In the genomic region with DNA sequence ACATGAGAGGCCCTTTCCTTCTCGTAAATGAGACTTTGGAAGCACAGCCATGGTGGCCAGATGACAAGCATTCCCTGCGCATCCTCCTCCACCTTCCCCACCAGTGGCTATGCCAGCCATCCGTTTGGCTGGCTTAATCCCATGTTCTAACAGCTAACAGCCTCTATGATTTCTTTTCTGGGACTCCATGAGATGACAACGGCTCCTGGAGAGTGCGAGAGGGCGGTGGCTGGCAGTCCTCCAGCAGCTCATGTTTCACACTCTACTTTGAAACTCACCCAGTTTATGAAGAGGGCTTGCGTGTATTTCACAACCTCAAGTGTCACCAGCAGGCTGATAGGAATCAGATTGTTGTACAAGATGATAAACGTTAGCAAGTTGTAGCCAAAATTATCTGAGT, we compare ENCODE assay signal across 9 mouse cellular contexts.
DNase-seq lines count a peak whose midpoint lies in the region; ATAC-seq lines count a peak whose summit lies in the region.
"Had no signal": no experiment of that assay in that cellular context is flagged by ENCODE, and none has a peak within 500 bp of the region (broad histone marks: within the 10 kb centered on the region; RNA-seq: fewer than 3 reads in every experiment).

No protein-coding gene starts in this region.

- H3K9ac ChIP-seq in forebrain, embryonic 16.5 days (replicated peaks; ENCODE audit: low read depth, low read length): no peak overlapping the region
- H3K9ac ChIP-seq in heart, embryonic 12.5 days: no peak overlapping the region
- H3K9ac ChIP-seq: liver, embryonic 15.5 days had no signal

- no peak overlapping the region for H3K4me3 ChIP-seq in forebrain, embryonic 16.5 days (replicated peaks; ENCODE audit: low read length)
- no peak overlapping the region for H3K4me3 ChIP-seq in forebrain, embryonic 10.5 days
- no peak overlapping the region for H3K4me3 ChIP-seq in heart, embryonic 12.5 days
- H3K4me3 ChIP-seq in midbrain, embryonic 10.5 days: no peak overlapping the region
- H3K4me3 ChIP-seq: liver, embryonic 15.5 days had no signal

- no peak overlapping the region for H3K4me2 ChIP-seq in forebrain, embryonic 16.5 days (ENCODE audit: low read length)
- peak overlapping the region; percentile 5; the same call in 1 of the 2 replicates for H3K4me2 ChIP-seq in heart, embryonic 12.5 days
- H3K4me2 ChIP-seq: liver, embryonic 15.5 days had no signal

- WGBS in forebrain, embryonic 16.5 days: 58% methylated on average over 8 of the region's 8 CpGs
- WGBS in forebrain, embryonic 10.5 days: 81% methylated on average over 8 of the region's 8 CpGs
- WGBS in heart, embryonic 12.5 days: 34% methylated on average over 8 of the region's 8 CpGs
- WGBS in midbrain, embryonic 10.5 days: 83% methylated on average over 8 of the region's 8 CpGs

- DNase-seq in forebrain, embryonic 10.5 days (ENCODE audit: extremely low spot score, low spot score): no peak
- DNase-seq in adrenal gland, postnatal 25 days: peak; percentile 39
- peak; percentile 64 to 84 for DNase-seq in left cerebral cortex, postnatal 10 days (ENCODE audit: extremely low spot score in 1 of 2, low spot score in 2 of 2)
- DNase-seq in right cerebral cortex, postnatal 25 days: peak; percentile 74
- DNase-seq in spleen, adult 18-20 months: no peak
- DNase-seq in midbrain, embryonic 10.5 days (ENCODE audit: low spot score): no peak

- no peak overlapping the region; the same call in 1 of the 2 replicates for H3K27ac ChIP-seq in forebrain, embryonic 16.5 days (ENCODE audit: low read length)
- no peak overlapping the region for H3K27ac ChIP-seq in forebrain, embryonic 10.5 days
- H3K27ac ChIP-seq in heart, embryonic 12.5 days (ENCODE audit: poor library complexity, severe bottlenecking): no peak overlapping the region
- no peak overlapping the region for H3K27ac ChIP-seq in midbrain, embryonic 10.5 days (replicated peaks)
- H3K27ac ChIP-seq: liver, embryonic 15.5 days had no signal

- ATAC-seq in forebrain, embryonic 16.5 days: peak; percentile 57
- ATAC-seq in heart, embryonic 12.5 days (ENCODE audit: insufficient number of reproducible peaks, low FRiP score): no peak

- H3K4me1 ChIP-seq in forebrain, embryonic 16.5 days (replicated peaks; ENCODE audit: control insufficient read depth, insufficient read depth, low read length): peaks cover 5% of the 10 kb centered on the region
- no peaks in the 10 kb centered on the region for H3K4me1 ChIP-seq in forebrain, embryonic 10.5 days
- peaks cover 4% of the 10 kb centered on the region; the same call in 1 of the 2 replicates for H3K4me1 ChIP-seq in heart, embryonic 12.5 days (replicated peaks)
- H3K4me1 ChIP-seq in midbrain, embryonic 10.5 days: no peaks in the 10 kb centered on the region
- H3K4me1 ChIP-seq: liver, embryonic 15.5 days had no signal

- H3K9me3 ChIP-seq in forebrain, embryonic 16.5 days (ENCODE audit: control insufficient read depth, low read length): no peaks in the 10 kb centered on the region
- H3K9me3 ChIP-seq in forebrain, embryonic 10.5 days: no peaks in the 10 kb centered on the region
- H3K9me3 ChIP-seq in heart, embryonic 12.5 days (replicated peaks): no peaks in the 10 kb centered on the region
- no peaks in the 10 kb centered on the region for H3K9me3 ChIP-seq in midbrain, embryonic 10.5 days (replicated peaks)
- H3K9me3 ChIP-seq: liver, embryonic 15.5 days had no signal

- intact Hi-C loops in left cerebral cortex, postnatal 10 days (cut with DNase I): no loop called here

- peaks cover 7% of the 10 kb centered on the region; the same call in 1 of the 2 replicates for H3K36me3 ChIP-seq in forebrain, embryonic 16.5 days (ENCODE audit: control insufficient read depth, insufficient read depth)
- H3K36me3 ChIP-seq in forebrain, embryonic 10.5 days (replicated peaks): no peaks in the 10 kb centered on the region
- no peaks in the 10 kb centered on the region for H3K36me3 ChIP-seq in heart, embryonic 12.5 days
- no peaks in the 10 kb centered on the region for H3K36me3 ChIP-seq in midbrain, embryonic 10.5 days
- H3K36me3 ChIP-seq: liver, embryonic 15.5 days had no signal

- H3K27me3 ChIP-seq in forebrain, embryonic 16.5 days (replicated peaks; ENCODE audit: control insufficient read depth, insufficient read depth, low read length): no peaks in the 10 kb centered on the region
- H3K27me3 ChIP-seq in forebrain, embryonic 10.5 days (ENCODE audit: poor library complexity, severe bottlenecking): no peaks in the 10 kb centered on the region
- no peaks in the 10 kb centered on the region for H3K27me3 ChIP-seq in heart, embryonic 12.5 days (replicated peaks)
- H3K27me3 ChIP-seq in midbrain, embryonic 10.5 days (ENCODE audit: low read depth, poor library complexity, severe bottlenecking): no peaks in the 10 kb centered on the region
- H3K27me3 ChIP-seq: liver, embryonic 15.5 days had no signal

Comparison
In these comparisons a context has a peak if more than half of its experiments do, and no peak if none do; other contexts are left out.
1. DNase-seq: peak in adrenal gland, postnatal 25 days (single experiment), left cerebral cortex, postnatal 10 days (2 of 2) and right cerebral cortex, postnatal 25 days (single experiment); none in forebrain, embryonic 10.5 days (single experiment), spleen, adult 18-20 months (0 of 2) and midbrain, embryonic 10.5 days (single experiment).